Mouse (Mus musculus): ENCODE measurements at regions not wholly inside any gene's neighbourhood (a gene's known extent, or its start where the extent isn't known, plus 50 kb on each side); places are given as distances from the start of the nearest gene placed in this dataset.

DNA sequence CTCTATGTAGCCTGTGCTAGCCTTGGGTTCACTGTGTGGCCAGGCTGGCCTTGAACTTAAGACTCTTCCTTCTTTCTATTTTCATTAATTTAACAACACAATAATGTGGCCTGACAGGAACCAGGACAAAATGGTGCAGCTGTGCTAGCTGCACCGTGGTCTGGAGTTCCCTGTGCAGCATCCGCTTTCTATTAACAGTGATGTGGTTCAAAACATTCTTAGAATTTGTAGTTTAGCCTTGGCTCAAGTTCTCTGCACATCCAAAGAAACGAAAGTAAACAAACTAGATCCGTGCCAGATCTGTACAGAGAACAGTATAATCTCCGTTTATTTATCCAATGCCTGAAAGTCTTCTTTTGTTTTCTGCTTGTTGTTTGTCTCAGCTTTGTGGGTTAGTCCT lies 88.5 kb downstream of the Irx1 start:
- no peaks in the 10 kb centered on the region for H3K4me1 ChIP-seq
- no peak overlapping the region for H3K27ac ChIP-seq
- H3K9ac ChIP-seq: no peak overlapping the region
- 83% methylated on average over 5 of the region's 5 CpGs for WGBS
- H3K4me2 ChIP-seq: no peak overlapping the region
- no peaks in the 10 kb centered on the region for H3K27me3 ChIP-seq
- H3K36me3 ChIP-seq (ENCODE audit: poor library complexity, severe bottlenecking): no peaks in the 10 kb centered on the region
- ATAC-seq: no peak
- H3K4me3 ChIP-seq: no peak overlapping the region
- H3K9me3 ChIP-seq (replicated peaks): no peaks in the 10 kb centered on the region

DNA sequence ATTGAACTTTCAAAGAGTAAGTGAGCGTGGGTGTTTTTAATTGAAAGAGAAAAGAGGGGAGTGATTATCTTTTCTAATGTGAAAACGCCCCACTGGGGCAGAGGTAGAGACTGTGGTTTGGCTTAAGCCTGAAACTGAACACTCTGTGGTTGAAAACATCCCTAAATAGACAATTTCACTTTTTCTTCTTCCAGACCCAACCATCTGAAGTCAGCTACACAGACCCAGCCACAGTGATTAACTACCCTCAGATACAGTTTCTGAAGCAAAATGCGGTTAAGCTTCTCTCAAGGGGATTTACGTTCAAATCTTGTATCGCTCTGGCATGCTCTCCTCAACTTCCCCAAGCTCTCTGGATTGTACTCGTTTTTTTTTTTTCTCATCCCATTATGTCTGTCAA lies 94.8 kb downstream of the Irx1 start:
- Histone ChIP-seq H3K9me3 (replicated peaks) (no peaks in the 10 kb centered on the region), H3K9ac (no peak overlapping the region), H3K4me1 (no peaks in the 10 kb centered on the region), H3K4me3 (no peak overlapping the region), H3K27ac (no peak overlapping the region), H3K27me3 (no peaks in the 10 kb centered on the region), H3K4me2 (no peak overlapping the region), H3K36me3 (ENCODE audit: poor library complexity, severe bottlenecking) (no peaks in the 10 kb centered on the region)
- WGBS: 85% methylated on average over 6 of the region's 6 CpGs
- no peak for ATAC-seq

DNA sequence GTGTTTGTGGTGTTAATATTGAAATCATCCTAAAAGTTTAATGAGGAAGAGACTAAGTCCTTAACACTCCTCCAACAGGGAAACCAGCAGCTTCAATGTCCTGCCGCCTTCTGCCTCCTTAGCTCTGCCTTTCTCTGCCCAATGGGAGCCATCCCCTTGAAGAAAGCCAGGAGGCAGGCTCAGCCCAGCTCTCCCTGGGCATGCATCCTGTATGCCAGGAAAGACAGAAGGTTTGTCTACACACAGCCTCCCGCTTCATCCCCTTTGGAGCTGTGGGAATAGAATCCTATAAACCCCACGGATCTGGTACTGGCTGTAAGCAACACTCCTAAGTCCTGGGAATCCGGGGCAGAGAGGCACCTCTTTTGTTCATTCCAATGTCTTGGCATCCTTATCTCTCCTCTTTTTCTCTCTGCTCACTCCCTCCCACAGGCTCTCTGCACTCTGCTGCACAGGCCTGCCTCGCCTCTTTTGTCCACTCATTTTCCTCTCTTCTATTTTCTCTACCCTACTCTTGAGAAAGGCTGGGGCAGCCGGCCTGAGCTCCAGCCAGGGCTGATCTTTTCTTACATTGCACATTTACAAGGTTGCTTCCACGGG lies 110.0 kb downstream of the Irx1 start:
- Histone ChIP-seq H3K4me3 (no peak overlapping the region), H3K27me3 (no peaks in the 10 kb centered on the region), H3K4me2 (no peak overlapping the region), H3K36me3 (ENCODE audit: poor library complexity, severe bottlenecking) (no peaks in the 10 kb centered on the region), H3K9ac (no peak overlapping the region), H3K4me1 (no peaks in the 10 kb centered on the region), H3K9me3 (replicated peaks) (no peaks in the 10 kb centered on the region), H3K27ac (no peak overlapping the region)
- no peak for ATAC-seq
- WGBS: 55% methylated on average over 7 of the region's 7 CpGs

DNA sequence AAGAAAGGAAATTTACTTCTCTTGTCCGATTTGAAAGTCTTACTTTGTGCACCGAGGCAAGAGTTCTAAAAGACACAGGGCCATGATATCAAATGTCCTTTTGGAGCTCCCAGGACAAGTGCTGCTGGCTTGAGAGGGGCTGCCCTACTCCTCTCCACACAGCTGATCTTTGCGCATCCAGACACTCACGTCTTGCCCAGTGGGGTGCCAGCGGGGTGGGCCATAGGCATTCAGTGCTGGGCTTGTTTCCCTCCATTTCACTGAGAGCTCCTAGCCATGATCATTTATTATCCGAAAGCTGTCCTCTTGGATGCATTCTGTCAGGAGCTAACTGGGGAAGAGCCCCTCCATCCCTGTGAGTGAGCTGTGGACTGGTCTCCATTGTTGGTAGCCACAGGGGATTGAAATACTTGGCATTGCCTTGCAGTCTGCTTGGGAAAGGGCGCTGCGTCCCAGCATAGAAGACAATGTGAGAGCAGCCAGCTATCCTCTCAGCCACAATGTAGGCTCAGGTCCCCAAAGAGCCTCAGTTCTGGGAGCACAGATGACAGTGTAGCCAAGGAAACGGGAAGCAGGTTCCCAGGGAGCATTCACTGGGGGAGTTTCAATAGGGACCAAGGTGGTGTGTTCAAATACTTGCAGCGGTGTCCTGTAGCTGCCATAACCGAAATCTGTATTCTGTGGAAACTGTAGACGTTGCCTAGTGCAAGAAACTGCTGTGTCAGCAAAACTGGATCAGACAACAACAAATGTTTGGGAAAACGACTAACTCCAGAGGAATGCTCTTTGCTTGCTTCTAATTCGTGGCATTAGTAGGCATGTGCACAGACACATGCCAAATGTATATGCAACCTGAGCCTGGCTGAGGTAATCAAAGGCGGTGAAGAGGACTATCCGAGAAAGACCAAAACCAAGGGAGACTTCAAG lies 159.2 kb downstream of the Irx1 start:
- ATAC-seq: peak; percentile 36; the same call in 1 of the 2 replicates
- H3K9me3 ChIP-seq (replicated peaks): no peaks in the 10 kb centered on the region
- no peaks in the 10 kb centered on the region for H3K27me3 ChIP-seq
- H3K4me3 ChIP-seq: no peak overlapping the region
- WGBS: 50% methylated on average over 16 of the region's 16 CpGs
- H3K4me1 ChIP-seq: peaks cover 5% of the 10 kb centered on the region
- no peak overlapping the region for H3K9ac ChIP-seq
- no peaks in the 10 kb centered on the region for H3K36me3 ChIP-seq (ENCODE audit: poor library complexity, severe bottlenecking)
- no peak overlapping the region for H3K4me2 ChIP-seq
- H3K27ac ChIP-seq: no peak overlapping the region

DNA sequence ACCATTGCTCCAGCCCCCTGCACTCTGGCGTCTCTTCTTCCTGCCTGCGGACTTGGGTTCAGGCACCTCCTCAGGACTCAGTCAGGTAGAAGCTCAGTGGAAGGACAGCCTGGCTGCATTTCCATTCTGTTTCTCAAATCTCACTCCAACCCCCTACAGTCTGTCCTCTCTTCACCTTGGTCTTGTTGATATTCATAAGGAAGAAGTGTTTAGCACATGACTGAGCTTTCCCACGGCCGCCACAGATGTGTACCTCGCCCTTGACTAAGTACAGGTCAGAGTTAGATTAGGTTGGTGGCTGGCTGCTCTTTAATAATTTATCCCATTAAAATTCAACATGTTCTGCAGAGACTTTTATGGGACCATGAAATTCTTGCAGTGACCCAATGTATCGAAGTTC lies 165.2 kb downstream of the Irx1 start:
- 89% methylated on average over 6 of the region's 6 CpGs for WGBS
- H3K9ac ChIP-seq: no peak overlapping the region
- H3K9me3 ChIP-seq (replicated peaks): no peaks in the 10 kb centered on the region
- no peak overlapping the region for H3K4me2 ChIP-seq
- H3K36me3 ChIP-seq (ENCODE audit: poor library complexity, severe bottlenecking): no peaks in the 10 kb centered on the region
- no peak overlapping the region for H3K4me3 ChIP-seq
- no peak for ATAC-seq
- H3K4me1 ChIP-seq: no peaks in the 10 kb centered on the region
- H3K27ac ChIP-seq: no peak overlapping the region
- H3K27me3 ChIP-seq: no peaks in the 10 kb centered on the region

DNA sequence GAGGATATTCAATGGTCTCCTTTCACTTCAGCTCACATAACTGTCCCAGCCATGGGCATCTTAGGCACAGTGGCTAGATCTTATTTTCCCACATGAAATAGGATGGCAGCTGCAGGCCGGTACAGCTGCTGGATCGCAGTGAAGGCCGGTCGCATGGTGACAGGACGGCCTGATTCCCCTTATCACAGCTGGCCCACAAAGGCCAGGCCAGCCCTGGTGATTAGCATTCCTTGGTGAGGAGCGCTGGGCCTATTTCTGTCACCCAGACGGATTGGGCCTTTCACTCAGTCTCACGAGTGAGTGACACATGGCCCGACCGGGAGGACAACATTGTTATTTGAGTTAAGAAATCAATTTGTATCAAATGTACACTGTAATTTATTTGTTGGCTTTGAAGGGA lies 178.8 kb downstream of the Irx1 start:
- no peaks in the 10 kb centered on the region for H3K4me1 ChIP-seq
- no peak for ATAC-seq
- no peaks in the 10 kb centered on the region for H3K9me3 ChIP-seq (replicated peaks)
- no peak overlapping the region for H3K27ac ChIP-seq
- no peak overlapping the region for H3K4me3 ChIP-seq
- H3K9ac ChIP-seq: no peak overlapping the region
- H3K27me3 ChIP-seq: no peaks in the 10 kb centered on the region
- 48% methylated on average over 10 of the region's 10 CpGs for WGBS
- no peak overlapping the region for H3K4me2 ChIP-seq
- no peaks in the 10 kb centered on the region for H3K36me3 ChIP-seq (ENCODE audit: poor library complexity, severe bottlenecking)

DNA sequence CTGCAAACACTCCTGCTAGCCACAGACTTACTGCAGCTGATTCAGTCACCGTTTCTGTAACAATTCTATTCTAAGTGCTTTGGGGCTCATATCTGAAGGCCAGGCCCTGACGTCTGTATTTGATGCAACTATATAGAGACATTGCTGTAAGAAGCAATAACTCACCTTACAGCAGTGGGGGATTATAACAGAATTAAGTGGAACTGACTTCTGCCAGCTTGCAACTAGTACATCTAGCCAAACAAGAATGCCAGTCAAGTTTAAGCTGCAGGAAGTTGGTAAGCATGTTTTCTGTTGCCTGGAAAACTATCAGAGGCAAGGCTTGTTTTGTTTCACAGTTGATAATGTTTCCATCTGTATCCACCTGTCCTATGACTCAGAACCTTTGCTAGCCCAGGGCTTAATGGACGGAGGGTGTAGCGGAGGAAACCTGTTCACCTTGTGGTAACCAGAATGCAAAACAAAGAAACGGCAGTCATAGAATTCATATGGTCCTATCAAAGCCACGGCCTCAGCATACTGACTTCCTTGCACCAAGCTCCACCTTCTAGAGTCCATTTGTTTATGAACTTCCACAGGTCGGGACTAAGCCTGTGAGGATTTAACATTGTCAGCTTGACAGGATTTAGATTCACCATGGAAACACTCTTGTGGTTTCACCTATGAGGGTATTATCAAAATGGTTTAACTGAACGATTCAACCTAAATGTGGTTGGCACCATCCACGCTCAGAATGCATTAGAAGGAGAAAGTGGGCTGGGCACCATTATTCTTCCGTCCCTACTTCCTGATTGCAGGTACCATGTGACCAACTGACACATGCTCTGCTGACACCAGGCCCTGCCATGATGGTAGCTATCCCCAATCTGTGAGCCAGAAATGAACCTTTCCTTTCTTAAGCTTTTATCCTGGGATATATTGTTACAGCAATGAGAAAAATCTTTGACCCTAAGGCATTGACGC lies 216.2 kb downstream of the Irx1 start:
- Histone ChIP-seq H3K9ac (no peak overlapping the region), H3K36me3 (ENCODE audit: poor library complexity, severe bottlenecking) (no peaks in the 10 kb centered on the region), H3K4me1 (no peaks in the 10 kb centered on the region), H3K27me3 (no peaks in the 10 kb centered on the region), H3K4me3 (no peak overlapping the region), H3K27ac (no peak overlapping the region), H3K9me3 (replicated peaks) (no peaks in the 10 kb centered on the region), H3K4me2 (no peak overlapping the region)
- no peak for ATAC-seq
- WGBS: 78% methylated on average over 11 of the region's 11 CpGs

DNA sequence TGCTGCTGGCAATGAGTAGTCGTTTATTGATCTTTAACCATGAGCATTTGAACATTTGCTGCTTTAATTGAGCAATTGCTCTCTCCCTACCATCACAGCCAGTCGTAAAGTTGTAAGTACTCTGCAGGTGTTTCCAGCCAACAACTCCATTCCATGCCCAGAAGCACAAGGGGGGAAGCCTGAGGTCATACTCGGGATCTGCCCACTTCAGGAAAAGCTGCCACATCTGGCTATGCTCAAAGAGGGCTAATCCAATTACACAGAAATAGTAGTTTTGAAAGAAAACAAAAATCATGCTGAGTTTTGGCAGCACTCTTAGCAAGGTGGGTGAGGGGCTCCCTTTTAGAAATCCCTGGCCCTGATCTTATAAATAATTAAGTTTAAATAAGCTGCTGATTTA lies 217.0 kb downstream of the Irx1 start:
- Histone ChIP-seq H3K27me3 (no peaks in the 10 kb centered on the region), H3K9ac (no peak overlapping the region), H3K9me3 (replicated peaks) (no peaks in the 10 kb centered on the region), H3K36me3 (ENCODE audit: poor library complexity, severe bottlenecking) (no peaks in the 10 kb centered on the region), H3K4me2 (no peak overlapping the region), H3K4me1 (no peaks in the 10 kb centered on the region), H3K27ac (no peak overlapping the region), H3K4me3 (no peak overlapping the region)
- WGBS: 33% methylated on average over 3 of the region's 3 CpGs
- ATAC-seq: no peak

DNA sequence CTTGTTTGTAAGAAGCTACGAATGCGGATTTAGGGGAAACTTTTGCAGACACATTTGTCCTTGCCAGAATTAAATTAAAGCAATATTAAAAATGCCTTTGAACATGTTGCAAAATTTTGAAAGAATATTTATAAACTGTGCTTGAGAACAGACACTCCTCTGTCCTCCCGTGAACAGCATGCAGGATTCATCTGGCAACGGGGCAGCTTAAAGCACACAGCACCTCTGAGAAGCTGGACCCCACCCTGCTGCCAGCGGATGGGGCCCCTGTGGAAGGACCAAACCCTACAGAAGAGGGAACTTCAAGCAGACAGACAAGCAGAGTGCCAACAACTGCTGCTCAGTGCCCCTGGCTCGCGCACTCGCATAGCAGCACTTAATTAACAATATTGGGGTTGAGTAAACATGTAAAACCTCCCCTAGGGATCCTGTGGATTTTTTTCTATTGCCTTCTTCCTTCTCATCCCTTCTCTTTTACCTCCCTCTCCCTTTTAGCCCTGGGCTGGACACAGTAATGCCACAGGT lies 226.6 kb downstream of the Irx1 start:
- H3K27ac ChIP-seq: no peak overlapping the region
- no peaks in the 10 kb centered on the region for H3K27me3 ChIP-seq
- no peak for ATAC-seq
- no peak overlapping the region for H3K4me2 ChIP-seq
- 0 out of 2 replicates have a peak, but pooled peaks cover 2% of the 10 kb centered on the region for H3K4me1 ChIP-seq
- no peaks in the 10 kb centered on the region for H3K9me3 ChIP-seq (replicated peaks)
- H3K9ac ChIP-seq: no peak overlapping the region
- WGBS: 85% methylated on average over 8 of the region's 8 CpGs
- H3K4me3 ChIP-seq: no peak overlapping the region
- no peaks in the 10 kb centered on the region for H3K36me3 ChIP-seq (ENCODE audit: poor library complexity, severe bottlenecking)

DNA sequence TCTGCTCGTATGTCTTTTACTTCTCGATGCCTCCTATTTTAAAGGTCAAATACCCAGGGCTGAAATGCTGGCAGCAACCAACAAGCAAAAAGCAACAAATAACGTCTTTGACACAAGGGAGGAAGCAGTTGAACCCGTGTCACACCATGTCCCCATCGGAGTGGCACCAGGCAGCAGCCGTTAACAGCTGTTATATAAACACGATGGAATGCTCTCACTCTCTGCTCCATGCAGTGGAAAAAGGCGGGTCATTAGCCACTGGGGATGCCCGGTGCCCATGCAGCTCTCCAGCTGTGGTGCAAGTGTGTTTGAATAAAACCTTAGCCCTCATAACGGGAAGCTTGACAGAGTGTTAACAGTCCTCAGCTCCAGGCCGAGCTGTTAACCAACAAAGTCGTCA lies 229.3 kb downstream of the Irx1 start:
- WGBS: 42% methylated on average over 12 of the region's 12 CpGs
- Histone ChIP-seq H3K9ac (no peak overlapping the region), H3K9me3 (replicated peaks) (no peaks in the 10 kb centered on the region), H3K27me3 (no peaks in the 10 kb centered on the region), H3K36me3 (ENCODE audit: poor library complexity, severe bottlenecking) (no peaks in the 10 kb centered on the region), H3K27ac (no peak overlapping the region), H3K4me3 (no peak overlapping the region), H3K4me1 (0 out of 2 replicates have a peak, but pooled peaks cover 2% of the 10 kb centered on the region), H3K4me2 (no peak overlapping the region)
- ATAC-seq: no peak

DNA sequence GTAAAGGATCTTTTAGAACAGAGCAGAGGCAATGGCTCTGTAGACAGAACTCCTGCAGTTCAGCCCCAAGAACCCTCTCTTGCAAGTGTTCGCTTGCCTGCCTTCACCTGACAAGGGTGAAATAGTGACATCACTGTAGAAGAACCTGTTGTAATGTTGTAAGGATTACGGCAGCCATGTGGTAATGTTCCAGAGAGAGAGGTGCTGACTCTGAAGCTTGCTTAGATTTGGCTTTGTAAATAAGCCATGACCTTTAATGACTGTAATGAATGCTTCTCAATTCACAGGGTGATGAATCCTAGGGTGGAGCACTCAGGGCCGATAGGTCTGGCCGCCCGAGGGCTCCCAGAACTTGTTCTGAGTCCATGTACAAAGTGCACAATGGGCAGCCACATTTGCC lies 230.2 kb downstream of the Irx1 start:
- Histone ChIP-seq H3K4me3 (no peak overlapping the region), H3K27me3 (no peaks in the 10 kb centered on the region), H3K27ac (no peak overlapping the region), H3K4me1 (0 out of 2 replicates have a peak, but pooled peaks cover 2% of the 10 kb centered on the region), H3K4me2 (no peak overlapping the region), H3K9ac (no peak overlapping the region), H3K9me3 (replicated peaks) (no peaks in the 10 kb centered on the region), H3K36me3 (ENCODE audit: poor library complexity, severe bottlenecking) (no peaks in the 10 kb centered on the region)
- 88% methylated on average over 5 of the region's 5 CpGs for WGBS
- no peak for ATAC-seq

DNA sequence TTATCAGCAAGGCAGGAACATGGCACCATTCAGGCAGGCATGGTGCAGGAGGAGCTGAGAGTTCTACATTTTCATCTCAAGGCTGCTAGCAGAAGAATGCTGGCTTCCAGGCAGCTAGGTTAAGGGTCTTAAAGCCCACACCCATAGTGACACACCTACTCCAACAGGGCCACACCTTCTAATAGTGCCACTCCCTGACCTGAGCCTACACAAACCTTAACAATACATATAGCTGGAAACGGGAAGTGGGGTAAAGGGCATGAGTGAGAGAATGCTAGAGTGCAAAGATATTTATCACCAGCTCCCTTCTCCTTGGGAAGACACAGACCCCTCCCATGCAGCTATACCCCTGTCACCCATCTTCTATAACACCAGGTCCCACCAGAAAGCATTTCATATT lies 230.6 kb downstream of the Irx1 start:
- Histone ChIP-seq H3K27ac (no peak overlapping the region), H3K4me2 (no peak overlapping the region), H3K9ac (no peak overlapping the region), H3K4me3 (no peak overlapping the region), H3K4me1 (0 out of 2 replicates have a peak, but pooled peaks cover 2% of the 10 kb centered on the region), H3K27me3 (no peaks in the 10 kb centered on the region), H3K9me3 (replicated peaks) (no peaks in the 10 kb centered on the region), H3K36me3 (ENCODE audit: poor library complexity, severe bottlenecking) (no peaks in the 10 kb centered on the region)
- ATAC-seq: no peak
- WGBS: 79% methylated on average over 1 of the region's 1 CpGs
